Mouse (Mus musculus) brain, embryonic 14.5 days (tissue): ENCODE data around the gene Tbc1d2b. TPM values are rescaled to one million over a fixed set of nuclear protein-coding genes. Genes with fewer than 3 reads are reported as not detected.

Experiments
- DNase-seq: peaks from one replicate; pipeline ENCODE4 v3.0.0-alpha.2; 2011; ENCODE audit warnings: low read depth
- CTCF ChIP-seq: fragments of 200-500 bp; IDR thresholded peaks from 2 replicates; pipeline ENCODE4 v1.5.1; 2012; ENCODE audit warnings: inconsistent platforms, mild to moderate bottlenecking, moderate library complexity, borderline replicate concordance; ENCODE audit not compliant: insufficient read depth, insufficient read length; ENCODE audit errors: extremely low read depth
- POLR2A ChIP-seq: fragments of 200-500 bp; IDR thresholded peaks from 2 replicates; pipeline ENCODE4 v1.6.1; 2012; ENCODE audit warnings: mild to moderate bottlenecking, inconsistent platforms, borderline replicate concordance; ENCODE audit not compliant: poor library complexity, insufficient read depth, insufficient read length, severe bottlenecking; ENCODE audit errors: extremely low read depth
- polyA plus RNA-seq: library from polyadenylated mRNA; depleted of rRNA; stranded (reverse); fragments of >200 nt; gene quantifications from 2 replicates; pipeline ENCODE4 v1.2.3, GENCODE M21; 2012

The Tbc1d2b gene
- polyA plus RNA-seq, 1 experiment = 14.2 TPM

DNA sequence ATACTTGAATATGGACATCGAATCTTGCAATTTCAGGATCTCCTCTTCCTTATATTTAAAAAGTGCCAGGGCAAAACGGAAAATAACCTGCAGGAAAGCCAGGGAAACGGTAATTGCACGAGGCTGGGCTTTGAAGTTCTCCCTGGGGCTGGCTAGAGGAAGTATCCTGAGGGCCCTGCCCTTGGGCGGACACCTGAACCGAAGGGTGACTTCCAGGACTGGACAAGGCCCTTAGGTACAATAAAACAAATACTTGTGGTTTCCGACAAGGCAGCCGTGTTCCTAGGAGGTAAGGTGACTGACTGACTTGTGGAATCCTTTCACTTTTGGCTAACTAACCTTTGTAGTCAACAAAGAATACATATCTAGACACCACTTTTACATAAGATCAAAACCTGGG, 62.8 kb downstream of the Tbc1d2b start:
- DNase-seq = no peak
- TF ChIP-seq POLR2A = no peak
- no peak for TF ChIP-seq CTCF

DNA sequence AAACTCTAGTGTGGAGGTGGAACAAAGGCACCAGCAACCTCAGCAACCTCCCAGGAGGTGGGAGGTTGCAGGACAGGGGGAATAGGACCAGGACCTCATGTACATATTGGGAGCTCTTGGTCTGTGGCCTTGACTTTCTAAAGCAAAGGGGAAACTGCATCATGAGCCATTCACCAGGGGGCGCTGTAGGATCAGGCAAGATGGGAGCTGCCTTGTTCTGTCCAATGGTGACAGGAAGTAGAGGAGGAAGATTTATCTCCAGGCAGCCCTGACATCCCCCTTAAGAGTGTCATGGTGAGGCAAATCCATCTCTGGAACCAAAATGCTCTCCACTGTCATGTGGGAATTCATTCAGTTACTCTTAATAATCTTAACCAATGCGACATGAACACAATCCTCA, 64.1 kb downstream of the Tbc1d2b start:
- no peak for TF ChIP-seq POLR2A
- TF ChIP-seq CTCF = peak; percentile 83
- DNase-seq = peak; percentile 88

DNA sequence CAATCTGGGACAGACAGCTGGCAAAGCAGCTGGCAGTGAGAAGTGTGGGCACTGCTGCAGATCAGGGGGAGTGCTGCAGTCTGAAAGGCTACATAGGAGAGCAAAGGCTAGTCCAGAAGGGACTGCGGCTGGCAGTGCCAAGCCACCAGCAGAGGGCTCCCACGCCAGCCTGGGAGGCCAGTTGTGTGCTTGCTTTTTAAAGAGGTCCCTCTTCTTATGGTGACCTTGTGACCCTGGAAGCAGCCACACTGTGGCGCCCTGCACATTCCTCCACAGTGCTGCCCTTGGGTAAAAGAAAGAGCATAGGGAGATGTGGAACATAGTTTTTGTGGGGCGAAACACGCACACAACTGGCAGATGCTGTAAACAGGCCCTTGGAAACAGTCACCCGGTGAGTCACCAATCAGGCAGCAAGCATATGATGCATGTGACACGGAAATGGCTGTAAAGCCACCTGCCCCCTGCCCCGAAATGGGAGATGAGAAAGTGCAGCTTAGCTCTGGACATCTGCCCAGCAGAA, 66.1 kb downstream of the Tbc1d2b start:
- peak; percentile 59 for TF ChIP-seq CTCF
- TF ChIP-seq POLR2A = no peak
- DNase-seq = peak; percentile 25

DNA sequence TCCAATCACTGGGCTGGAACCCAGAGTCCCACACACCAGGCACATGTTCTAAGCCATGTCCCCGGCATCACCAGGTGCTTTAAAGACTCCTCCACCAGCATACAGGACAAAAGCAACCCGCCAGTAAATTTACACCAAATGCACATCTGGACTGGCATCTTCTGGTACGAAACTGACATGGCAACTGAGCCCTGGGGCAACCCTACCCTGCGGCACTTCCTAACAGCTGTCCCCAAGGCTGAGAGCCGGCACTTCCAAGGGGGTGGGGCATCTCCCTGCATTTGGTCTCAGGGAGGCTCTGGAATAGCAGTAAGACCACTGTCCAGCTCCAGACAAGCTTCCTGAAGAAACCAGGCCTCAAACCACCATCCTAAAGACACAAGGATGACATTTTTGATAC, 67.4 kb downstream of the Tbc1d2b start:
- TF ChIP-seq CTCF (no peak), POLR2A (no peak)
- DNase-seq = no peak

DNA sequence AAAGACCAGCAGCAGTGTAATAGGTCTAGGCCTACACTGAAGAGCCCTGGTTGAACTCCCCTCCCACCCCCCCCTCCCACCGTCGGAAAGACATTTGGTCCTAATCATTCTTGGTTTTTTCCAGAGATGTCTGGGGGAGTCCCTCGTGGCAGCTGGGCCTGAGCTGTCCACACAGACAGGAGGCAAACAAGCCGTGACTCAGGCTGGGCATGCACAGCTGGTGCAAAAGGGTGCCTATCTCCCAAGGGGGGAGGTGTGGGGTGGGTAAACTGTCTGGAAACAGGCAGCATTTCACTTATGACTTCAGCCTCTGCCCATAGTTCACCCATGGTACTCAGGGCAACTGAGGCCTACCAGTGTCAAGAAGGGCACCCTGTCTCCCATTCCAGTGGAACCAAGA, 69.1 kb downstream of the Tbc1d2b start:
- no peak for DNase-seq
- TF ChIP-seq CTCF (no peak), POLR2A (no peak)

DNA sequence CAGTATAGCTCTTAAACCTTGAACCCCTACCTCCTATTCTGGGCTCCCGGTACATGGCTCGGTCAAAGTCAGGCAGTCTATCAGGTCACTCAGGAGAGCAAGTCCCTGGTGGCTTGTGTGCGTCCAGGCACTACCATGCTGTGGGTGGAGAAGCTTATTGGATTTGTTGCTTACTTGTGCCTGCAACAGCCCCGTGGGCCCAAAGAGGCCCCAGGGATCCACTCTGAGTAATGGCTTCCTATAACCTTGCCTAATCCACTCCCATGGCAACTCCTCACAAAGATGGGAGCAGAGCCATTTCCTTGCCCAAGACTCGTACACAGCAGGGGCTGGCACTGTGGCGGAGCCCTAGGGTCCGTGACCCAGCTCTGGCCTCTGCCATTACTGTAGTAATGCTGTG, 69.5 kb downstream of the Tbc1d2b start:
- no peak for DNase-seq
- TF ChIP-seq POLR2A = no peak
- no peak for TF ChIP-seq CTCF

DNA sequence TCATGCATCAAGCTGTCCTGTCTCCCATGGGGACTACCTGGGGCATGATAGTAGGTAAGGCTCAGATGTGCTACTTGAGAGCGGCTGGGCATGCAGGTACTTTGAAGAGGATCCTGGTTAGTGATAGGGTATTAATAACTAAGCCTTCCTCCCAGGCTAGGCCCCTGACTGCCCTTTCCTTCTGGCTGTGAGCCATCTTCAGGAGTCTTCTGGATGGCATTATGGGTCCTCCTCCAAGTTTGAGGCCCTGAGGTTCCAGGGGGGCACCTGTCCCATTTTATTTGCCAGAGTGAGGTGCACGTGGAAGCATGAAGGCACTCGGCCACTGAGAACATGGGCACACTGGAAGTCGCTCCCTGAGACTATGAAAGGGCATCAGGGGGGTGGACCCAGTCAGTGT, 70.1 kb downstream of the Tbc1d2b start:
- no peak for DNase-seq
- TF ChIP-seq POLR2A (no peak), CTCF (no peak)

DNA sequence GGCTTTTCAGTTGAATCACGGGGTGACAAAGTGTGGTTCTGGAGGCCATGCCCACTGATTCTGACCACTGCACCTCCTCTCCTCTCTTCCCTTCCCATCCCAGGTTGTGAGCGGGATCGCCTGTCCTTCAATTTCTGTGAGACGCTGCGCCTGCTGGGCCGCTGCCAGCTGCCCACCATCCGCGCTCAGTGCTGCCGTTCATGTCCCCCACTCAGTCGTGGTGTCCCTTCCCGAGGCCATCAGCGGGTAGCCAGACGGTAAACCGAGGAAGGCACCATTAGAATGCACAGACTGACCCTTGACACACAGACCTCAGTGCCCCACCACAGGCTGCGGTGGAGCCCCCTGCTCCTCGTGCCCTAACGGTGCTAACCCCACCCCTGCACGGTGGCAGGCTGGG, 71.0 kb downstream of the Tbc1d2b start:
- TF ChIP-seq POLR2A (no peak), CTCF (no peak)
- no peak for DNase-seq

DNA sequence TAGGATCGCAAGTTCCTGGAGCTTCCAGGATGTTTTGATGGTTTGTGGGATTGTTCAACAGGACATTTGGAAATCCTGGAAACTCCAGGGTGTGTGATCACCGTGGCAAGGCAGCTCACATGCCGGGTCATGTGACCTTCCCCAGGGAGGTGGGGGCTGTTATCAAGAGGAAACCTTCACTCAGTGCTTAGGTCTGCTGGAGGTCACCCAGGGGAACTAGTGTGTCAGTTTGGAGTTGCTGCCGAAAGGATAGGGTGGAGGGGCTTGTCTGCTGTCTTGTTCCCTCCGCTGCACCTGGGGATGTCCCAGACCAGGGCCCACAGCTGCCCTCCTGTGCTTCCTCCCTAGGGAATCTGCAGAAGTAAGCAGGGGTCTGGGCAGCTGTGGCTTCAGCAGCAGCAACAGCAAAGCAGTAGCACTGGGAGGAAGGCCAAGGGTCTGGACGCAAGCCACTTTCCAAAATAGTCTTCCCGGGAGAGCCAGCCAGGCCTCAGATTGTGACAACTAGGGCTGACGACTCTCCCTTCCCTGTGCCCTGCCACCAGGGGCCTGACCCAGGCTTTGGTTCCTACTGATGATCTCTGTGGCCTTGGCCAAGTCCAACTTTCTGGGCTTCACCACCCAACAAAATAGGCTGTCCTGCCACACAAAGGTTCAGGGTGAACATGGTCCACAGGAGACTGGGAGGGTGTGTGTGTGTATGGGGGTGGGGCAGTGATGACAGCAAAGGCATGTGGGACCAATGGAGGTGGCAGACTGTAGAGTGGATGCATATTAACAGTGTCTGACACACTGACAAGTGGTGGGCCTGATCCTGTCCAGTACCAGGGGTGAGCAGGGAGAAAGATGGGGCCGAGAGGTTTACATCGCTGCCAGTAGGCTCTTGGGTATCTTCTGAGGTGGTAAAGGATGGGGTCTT, 71.8 kb downstream of the Tbc1d2b start:
- TF ChIP-seq CTCF (no peak), POLR2A (no peak)
- DNase-seq = no peak

DNA sequence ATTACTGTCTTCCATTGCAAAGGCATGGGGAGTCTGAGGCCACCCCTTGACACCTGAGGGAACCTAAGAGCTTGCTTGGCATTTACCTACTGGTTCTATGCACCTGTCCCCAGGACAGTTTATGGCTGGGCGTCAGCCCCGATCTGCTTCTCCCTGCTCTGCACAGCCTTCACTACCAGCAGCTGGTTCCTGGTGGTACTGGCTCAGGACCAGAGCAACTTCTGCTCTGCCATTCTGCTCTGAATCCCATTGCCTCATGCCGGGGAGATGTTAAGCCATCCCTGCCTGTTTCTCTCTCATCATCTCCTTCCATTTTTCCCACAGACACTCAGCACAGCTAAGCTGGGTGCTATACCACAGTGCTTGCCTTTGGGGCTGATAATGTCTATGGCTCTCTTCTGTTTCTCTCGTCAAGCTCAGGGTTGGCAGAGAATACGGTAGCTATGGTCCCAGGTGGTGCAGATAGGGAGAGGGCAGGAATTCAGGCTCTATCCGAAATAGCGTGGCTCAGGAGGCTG, 72.7 kb downstream of the Tbc1d2b start:
- no peak for DNase-seq
- TF ChIP-seq CTCF (no peak), POLR2A (no peak)

DNA sequence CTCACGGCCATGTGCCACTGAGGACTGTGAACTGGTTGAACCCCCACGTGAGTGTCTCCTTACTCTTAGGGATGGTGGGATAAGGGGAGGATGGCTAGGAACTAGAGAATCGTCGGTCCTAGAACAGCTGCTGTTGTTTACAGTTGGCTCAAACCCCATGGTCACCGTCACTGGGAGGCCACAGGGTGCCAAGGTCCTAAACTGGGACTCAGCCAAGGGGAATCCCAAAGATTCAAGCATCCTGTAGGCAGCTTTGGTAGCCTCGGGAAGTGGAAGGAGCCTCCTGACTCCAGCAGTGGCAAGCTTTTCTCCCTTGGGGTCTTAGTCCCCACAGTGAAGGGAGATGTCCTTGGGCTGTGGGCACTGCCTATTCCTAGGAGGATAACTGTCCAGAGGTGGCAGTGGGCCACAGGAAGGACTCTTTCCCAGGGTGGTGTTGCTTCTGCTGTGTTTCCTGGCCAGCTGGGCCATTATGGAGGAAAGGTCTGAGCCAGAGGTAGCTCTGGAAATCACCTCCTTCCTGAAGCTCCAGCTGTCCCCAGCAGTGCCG, 73.4 kb downstream of the Tbc1d2b start:
- DNase-seq = no peak
- TF ChIP-seq POLR2A = no peak
- TF ChIP-seq CTCF = no peak
